Comparison of ENCODE assay signal across 25 mouse cellular contexts in genomic region chr4:124063269-124064100, GRCm38 (mm10).
"Had no signal": no experiment of that assay in that cellular context is flagged by ENCODE, and none has a peak within 500 bp of the region (broad histone marks: within the 10 kb centered on the region; RNA-seq: fewer than 3 reads in every experiment).

No protein-coding gene starts in this region.

- H3K27me3 ChIP-seq: limb, embryonic 13.5 days; liver, embryonic 12.5 days; liver, embryonic 15.5 days; lung, embryonic 15.5 days; megakaryocyte, embryonic 14.5 days; midbrain, embryonic 13.5 days; neural tube, embryonic 12.5 days; neural tube, embryonic 15.5 days had no signal

- DNase-seq: kidney, postnatal 10 days; kidney, postnatal 36 days; layer of hippocampus, postnatal 36 days; liver; lung, adult 18-20 months; lung, postnatal 10 days; lung, postnatal 36 days; right cerebral cortex, adult 18-20 months; right cerebral cortex, postnatal 14 days; right cerebral cortex, postnatal 4 days; thymus, adult 2 months; thymus, postnatal 14 days; thymus, postnatal 4 days had no signal

- H3K9ac ChIP-seq: limb, embryonic 13.5 days; liver, embryonic 12.5 days; liver, embryonic 15.5 days; lung, embryonic 15.5 days; midbrain, embryonic 13.5 days; neural tube, embryonic 12.5 days; neural tube, embryonic 15.5 days had no signal

- H3K27ac ChIP-seq: left cerebral cortex, adult 2 months; limb, embryonic 10.5 days; limb, embryonic 13.5 days; liver, embryonic 12.5 days; liver, embryonic 15.5 days; lung, embryonic 15.5 days; midbrain, embryonic 10.5 days; midbrain, embryonic 13.5 days; neural tube, embryonic 12.5 days; neural tube, embryonic 15.5 days; stomach, postnatal 0 days had no signal

- H3K4me1 ChIP-seq: limb, embryonic 10.5 days; limb, embryonic 13.5 days; liver, embryonic 12.5 days; liver, embryonic 15.5 days; lung, embryonic 15.5 days; midbrain, embryonic 13.5 days; neural tube, embryonic 12.5 days had no signal

- ATAC-seq: liver, embryonic 12.5 days; midbrain, embryonic 13.5 days had no signal

- H3K9me3 ChIP-seq: limb, embryonic 10.5 days; limb, embryonic 13.5 days; liver, embryonic 12.5 days; liver, embryonic 15.5 days; lung, embryonic 15.5 days; megakaryocyte, embryonic 14.5 days; midbrain, embryonic 10.5 days; midbrain, embryonic 13.5 days; neural tube, embryonic 12.5 days; neural tube, embryonic 15.5 days had no signal

- H3K36me3 ChIP-seq: limb, embryonic 10.5 days; limb, embryonic 13.5 days; liver, embryonic 12.5 days; liver, embryonic 15.5 days; lung, embryonic 15.5 days; midbrain, embryonic 10.5 days; midbrain, embryonic 13.5 days; neural tube, embryonic 12.5 days; neural tube, embryonic 15.5 days had no signal

- H3K4me3 ChIP-seq: left cerebral cortex, adult 2 months; limb, embryonic 10.5 days; limb, embryonic 13.5 days; liver, embryonic 12.5 days; liver, embryonic 15.5 days; lung, embryonic 15.5 days; megakaryocyte, embryonic 14.5 days; midbrain, embryonic 10.5 days; midbrain, embryonic 13.5 days; neural tube, embryonic 12.5 days; neural tube, embryonic 15.5 days had no signal

- H3K4me2 ChIP-seq: limb, embryonic 13.5 days; liver, embryonic 12.5 days; liver, embryonic 15.5 days; lung, embryonic 15.5 days; midbrain, embryonic 13.5 days; neural tube, embryonic 12.5 days; neural tube, embryonic 15.5 days had no signal
